Mouse (Mus musculus) heart, postnatal 25 days (tissue): ENCODE measurements around the gene Tjp1. TPM values are rescaled to one million over a fixed set of nuclear protein-coding genes. Genes with fewer than 3 reads are reported as not detected.

Source experiments
- DNase-seq: peaks from one replicate; pipeline ENCODE4 v3.0.0; 2022; ENCODE audit warnings: low spot score
- intact Hi-C: fragments of 180-260 bp; cut with DNase I; formaldehyde crosslinking; loops from one replicate; pipeline ENCODE4 v1.15.1; 2025
- total RNA-seq, 2 experiments: library from RNA; stranded (reverse); gene quantifications; 2 replicates each; pipeline ENCODE4 v1.2.3; 2021

Gene Tjp1
- total RNA-seq, 2 experiments from 2014 or later = 110 to 134 TPM

DNA sequence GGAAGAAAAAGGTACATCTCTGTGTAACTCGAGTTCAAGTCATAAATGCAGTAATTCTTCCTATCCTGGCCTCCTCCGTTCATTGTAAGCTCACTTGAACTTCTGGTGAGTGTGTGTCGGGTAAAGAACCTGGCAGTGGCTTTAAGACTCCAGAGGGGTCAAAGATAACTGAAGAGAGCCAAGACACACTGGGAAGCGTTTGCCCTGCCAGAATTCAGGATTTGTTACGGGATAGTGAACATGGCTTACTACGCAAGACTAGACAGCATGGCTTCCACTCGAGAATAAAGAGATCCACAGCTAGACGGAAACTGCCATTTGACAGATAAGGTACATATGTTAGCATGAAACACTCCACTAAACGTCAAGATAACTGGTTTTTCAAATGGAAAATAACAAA lies 37.8 kb downstream of the Tjp1 start:
- DNase-seq = no peak
- intact Hi-C loops = no loop called here

GRCm38 (mm10) chr7:65489195-65489594 lies 38.4 kb downstream of the Tjp1 start:
- no peak for DNase-seq
- intact Hi-C loops = no loop called here

DNA sequence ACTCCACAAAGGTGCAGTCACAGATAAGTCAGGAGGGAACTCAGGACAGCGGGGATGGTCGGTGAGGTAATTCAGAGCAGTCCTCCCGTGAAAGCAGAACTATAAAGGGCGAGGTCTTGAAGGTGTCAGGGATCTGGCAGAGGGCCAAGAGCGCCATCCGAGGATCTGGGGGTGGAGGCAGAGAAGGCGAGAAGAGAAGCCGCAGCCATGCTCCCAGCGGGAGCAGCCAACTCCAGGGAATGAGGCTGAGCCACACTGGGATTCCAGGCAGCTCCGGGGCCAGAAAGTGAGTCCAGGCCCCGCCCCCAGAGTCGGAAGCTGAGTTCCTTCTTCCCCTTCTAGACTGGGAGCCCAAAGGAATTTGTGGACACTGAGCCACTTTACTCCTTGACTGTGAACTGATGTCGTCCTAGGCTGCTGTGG lies 41.3 kb downstream of the Tjp1 start:
- DNase-seq = no peak
- intact Hi-C loops = no loop called here

GRCm38 (mm10) chr7:65484170-65484778 lies 43.3 kb downstream of the Tjp1 start:
- no peak for DNase-seq
- intact Hi-C loops = no loop called here

GRCm38 (mm10) chr7:65482216-65482615 lies 45.4 kb downstream of the Tjp1 start:
- intact Hi-C loops = no loop called here
- DNase-seq = no peak

- intact Hi-C loops = no loop called here
- no peak for DNase-seq
Observed at GRCm38 (mm10) chr7:65472048-65472447, 55.5 kb downstream of the Tjp1 start.

DNA sequence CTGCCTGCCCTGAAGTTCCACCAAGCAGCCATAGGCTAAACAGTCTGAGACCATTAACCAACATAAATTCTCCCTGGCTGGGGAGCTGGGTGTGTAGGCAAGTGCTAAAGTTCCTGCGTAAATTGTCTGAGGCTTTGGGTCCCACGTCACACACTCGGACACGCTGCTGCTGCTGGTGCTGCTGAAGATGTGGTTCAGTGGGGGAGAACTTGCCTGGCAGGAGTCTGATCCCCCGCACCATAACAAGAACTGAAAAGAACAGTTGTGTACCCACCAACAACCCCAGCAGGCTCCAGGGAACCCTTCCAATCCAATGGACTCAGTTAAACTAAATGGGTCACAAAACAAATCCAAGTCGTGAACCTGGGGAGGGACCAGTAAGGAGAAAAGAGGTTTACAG lies 56.2 kb downstream of the Tjp1 start:
- intact Hi-C loops = no loop called here
- no peak for DNase-seq

DNA sequence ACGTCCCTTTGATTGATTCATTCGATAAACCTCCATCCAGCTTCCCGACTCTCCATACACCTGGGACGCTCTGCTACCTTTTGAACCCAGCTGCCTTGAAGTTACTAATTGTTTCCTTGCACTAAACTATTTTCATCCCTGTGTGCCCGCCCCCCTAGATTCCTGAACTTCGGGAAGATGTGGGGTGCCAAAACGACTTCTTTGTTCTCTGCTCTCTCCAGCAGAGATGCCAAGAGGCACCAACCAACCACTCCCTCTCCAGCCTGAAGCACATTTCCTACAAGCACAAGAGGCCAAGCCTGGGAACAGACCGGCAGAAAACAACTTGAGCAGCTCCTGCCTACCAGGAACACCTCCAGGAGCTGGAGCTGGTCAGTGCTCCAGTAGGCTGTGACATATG lies 57.4 kb downstream of the Tjp1 start:
- intact Hi-C loops = no loop called here
- DNase-seq = no peak

DNA sequence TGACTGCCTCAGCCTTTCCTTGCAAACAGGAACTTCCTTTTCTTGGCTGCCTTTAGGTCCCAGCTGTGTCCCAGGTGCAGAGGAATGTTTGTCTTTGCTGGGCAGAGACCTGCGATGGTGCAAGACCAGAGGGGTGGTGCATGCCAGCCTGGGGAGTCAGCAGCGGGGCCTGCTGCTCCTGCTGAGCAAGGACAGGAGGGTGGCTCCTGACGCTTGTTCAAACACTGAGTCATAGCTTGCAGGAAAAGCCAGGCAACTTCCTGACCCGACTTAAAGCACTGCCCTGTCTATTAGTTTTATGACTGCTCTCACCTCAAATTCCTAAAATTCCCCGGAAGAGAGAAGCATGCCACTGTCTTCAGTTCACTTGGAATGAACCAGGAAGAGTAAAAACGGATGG lies 57.9 kb downstream of the Tjp1 start:
- no peak for DNase-seq
- intact Hi-C loops = no loop called here

DNA sequence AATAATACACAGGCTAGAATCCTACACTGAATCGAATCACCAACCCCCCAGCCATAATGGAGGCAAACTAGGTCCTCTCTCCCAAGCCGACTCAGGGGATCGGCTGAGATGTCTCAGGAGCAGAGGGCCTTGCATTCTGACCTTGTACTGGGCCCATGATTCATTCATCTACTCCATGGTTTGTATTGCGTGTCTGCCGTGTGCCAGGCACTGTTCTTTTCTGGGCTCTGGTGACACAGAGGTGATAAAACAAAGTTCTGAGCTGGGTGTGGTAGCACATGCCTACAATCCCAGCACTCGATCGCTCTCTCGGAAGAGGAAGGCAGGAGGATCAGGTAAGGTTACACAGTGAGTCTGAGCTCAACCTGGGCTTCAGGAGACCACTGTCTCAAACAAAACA lies 59.4 kb downstream of the Tjp1 start:
- intact Hi-C loops = no loop called here
- DNase-seq = no peak

- no peak for DNase-seq
- intact Hi-C loops = no loop called here
Observed at GRCm38 (mm10) chr7:65467306-65468021, 60.1 kb downstream of the Tjp1 start.

DNA sequence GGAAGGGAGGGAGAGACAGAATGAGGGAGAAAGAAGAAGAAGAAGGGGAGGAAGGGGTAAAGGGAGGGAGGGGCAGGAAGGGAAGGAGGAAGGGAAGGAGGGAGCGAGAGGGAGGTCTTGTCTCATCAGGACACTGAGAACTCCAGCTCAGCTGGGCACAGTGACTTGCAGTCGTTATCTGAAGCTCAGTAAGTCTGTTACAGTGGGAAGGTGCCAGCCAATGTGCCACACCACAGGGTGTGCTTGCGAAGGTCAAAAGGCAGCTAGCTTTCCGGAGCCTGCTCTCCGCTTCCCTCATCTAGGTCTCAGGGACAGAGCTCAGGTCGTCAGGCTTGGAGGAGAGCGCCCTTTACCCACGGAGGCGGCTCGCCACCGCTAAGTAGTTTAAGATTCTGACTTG lies 61.4 kb downstream of the Tjp1 start:
- intact Hi-C loops = no loop called here
- no peak for DNase-seq

GRCm38 (mm10) chr7:65464518-65465037 lies 63.0 kb downstream of the Tjp1 start:
- intact Hi-C loops = no loop called here
- no peak for DNase-seq

DNA sequence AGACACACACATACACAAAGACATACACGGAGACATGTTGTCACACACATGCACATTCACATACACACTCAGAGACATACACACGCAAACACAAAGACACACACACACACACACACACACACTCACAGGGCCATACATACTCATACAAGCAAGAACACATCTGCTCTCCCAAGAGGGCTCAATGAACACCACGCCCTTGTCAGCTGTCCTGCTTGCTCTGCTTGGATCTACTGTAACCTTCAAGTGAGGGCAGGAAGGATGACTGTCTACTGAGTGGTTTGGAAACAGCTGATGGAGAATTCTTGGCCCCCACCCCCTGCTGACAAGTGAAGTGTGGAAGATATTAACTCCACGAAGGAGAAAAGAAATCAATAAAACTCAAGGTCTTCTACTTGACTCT lies 64.1 kb downstream of the Tjp1 start:
- intact Hi-C loops = no loop called here
- DNase-seq = no peak

GRCm38 (mm10) chr7:65461412-65461811 lies 66.2 kb downstream of the Tjp1 start:
- DNase-seq = no peak
- intact Hi-C loops = no loop called here

DNA sequence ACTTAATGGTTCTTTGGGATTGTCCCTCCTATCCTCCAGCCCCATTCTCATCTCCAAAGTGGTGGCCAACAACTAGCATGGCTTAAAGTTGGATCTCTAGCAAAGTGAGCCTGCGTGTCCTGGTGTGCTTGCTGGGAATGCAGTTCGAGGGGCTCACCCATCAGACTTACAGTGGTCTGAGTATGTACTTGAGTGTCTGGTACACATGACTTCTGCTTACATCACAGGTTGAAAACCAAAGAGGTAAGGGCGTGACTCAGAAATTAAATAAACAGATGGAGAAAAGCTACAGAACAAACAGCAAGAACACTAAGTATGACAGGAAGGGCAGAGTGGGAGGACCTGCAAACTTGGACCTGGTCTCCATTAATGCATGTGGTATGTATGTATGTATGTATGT lies 67.4 kb downstream of the Tjp1 start:
- DNase-seq = no peak
- intact Hi-C loops = no loop called here

GRCm38 (mm10) chr7:65456031-65456430 lies 71.5 kb downstream of the Tjp1 start:
- intact Hi-C loops = no loop called here
- DNase-seq = no peak

DNA sequence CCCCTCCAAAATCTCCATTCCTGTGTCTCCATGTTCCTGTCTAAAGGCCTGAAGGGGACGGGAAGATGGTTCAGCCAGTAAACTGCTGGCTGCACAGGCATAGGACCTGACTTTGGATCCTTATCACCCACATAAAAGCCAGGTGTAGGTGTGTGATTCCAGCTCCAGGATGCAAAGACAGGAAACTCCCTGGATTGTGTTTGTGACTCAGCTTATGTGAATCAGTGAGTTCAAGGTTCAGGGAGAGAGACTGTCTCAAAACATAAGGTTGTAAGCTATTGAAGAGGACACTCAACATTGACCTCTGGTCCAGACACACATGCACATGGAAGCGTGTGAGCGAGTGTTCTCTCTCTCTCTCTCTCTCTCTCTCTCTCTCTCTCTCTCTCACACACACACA lies 72.4 kb downstream of the Tjp1 start:
- intact Hi-C loops = no loop called here
- no peak for DNase-seq

GRCm38 (mm10) chr7:65454269-65454668 lies 73.3 kb downstream of the Tjp1 start:
- intact Hi-C loops = no loop called here

DNA sequence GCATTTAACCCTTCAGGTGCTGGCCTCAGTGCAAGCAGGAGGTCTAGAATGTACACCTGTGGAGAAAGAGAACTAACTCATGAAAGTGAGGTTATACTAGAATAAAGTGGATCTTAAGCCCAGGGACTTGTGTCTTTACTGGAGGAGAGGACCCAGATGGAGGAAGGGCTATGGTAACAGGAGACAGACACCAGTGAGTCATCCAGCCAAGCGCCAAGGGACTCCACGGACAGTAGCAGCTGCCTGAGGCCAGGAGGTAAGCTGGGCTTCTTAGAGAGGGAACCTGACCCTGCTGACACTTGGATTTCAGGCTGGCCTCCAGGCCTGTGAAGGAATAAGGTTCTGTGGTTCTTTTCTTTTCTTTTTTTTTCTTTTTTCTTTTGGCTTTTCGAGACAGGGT lies 75.3 kb downstream of the Tjp1 start:
- intact Hi-C loops = no loop called here
- no peak for DNase-seq

More at GRCm38 (mm10) chr7:65454269-65454668, 73.3 kb downstream of the Tjp1 start:
- DNase-seq = no peak

DNA sequence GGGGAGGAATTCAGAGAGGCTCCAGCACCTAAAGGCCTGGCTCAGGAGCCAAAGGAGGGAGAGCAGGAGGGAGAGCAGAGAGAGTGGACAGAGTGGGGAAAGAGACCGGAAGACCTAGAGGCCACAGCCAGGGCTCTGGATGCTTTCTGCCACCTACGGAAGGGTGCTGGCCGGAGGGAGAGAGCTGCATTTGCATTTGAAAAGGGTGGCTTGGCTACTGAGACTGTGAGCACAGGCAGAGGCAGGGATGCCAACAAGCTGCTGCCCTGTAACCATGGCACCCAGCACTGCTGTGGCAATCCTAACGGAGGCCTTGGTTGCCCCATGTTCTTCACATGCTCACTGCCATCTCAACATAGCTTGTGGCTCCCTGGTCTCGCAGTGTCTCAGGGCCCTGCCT lies 77.4 kb downstream of the Tjp1 start:
- DNase-seq = no peak
- intact Hi-C loops = no loop called here

DNA sequence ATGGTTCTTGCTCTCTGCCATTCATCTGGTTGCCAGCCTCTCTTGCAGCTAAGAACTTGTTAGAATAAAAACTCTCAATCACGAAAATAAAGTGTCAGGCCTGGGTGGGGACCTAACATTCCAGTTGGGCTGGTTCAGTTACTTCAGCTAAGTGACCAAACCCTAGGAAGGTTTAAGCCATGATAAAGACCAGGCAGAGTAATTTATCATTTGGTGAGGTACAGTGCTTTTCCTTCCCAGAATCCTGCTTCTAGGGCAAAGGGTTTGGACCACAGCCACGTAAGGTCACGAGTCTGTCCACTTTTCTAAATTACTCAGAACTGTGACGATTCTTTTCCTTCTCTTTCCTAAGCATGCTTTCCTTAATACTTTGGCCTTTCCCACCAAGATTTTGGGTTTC lies 86.1 kb downstream of the Tjp1 start:
- intact Hi-C loops = no loop called here
- no peak for DNase-seq
